Mouse (Mus musculus): ENCODE measurements around the gene Pradc1.

- TF ChIP-seq POLR2A (IDR thresholded peaks at IDR 0.05; ENCODE audit: extremely low read depth, insufficient read depth, low read length) (no peak), CTCF (IDR thresholded peaks at IDR 0.05; ENCODE audit: extremely low read depth, insufficient read depth, low read length) (no peak)
These were observed 27.9 kb downstream of the Pradc1 start, which contains the start of gene Noto for GRCm38 (mm10) chr6:85423836-85424379.

Measured in cortical plate, adult 2 months (tissue).